Mouse (Mus musculus): ENCODE data around the gene A630023A22Rik. TPM values are rescaled to one million over a fixed set of nuclear protein-coding genes. Genes with fewer than 3 reads are reported as not detected.

The A630023A22Rik gene
- polyA plus RNA-seq, 1 experiment from 2014 or later: not detected

- Histone ChIP-seq H3K4me2 (no peak overlapping the region), H3K9me3 (replicated peaks; ENCODE audit: control insufficient read depth, low read length) (no peaks in the 10 kb centered on the region), H3K36me3 (ENCODE audit: control insufficient read depth, insufficient read depth, low read length) (no peaks in the 10 kb centered on the region), H3K4me1 (ENCODE audit: control insufficient read depth, insufficient read depth, low read length) (no peaks in the 10 kb centered on the region), H3K27me3 (ENCODE audit: control insufficient read depth, insufficient read depth, low read length) (no peaks in the 10 kb centered on the region), H3K27ac (ENCODE audit: low read depth, low read length) (no peak overlapping the region), H3K4me3 (ENCODE audit: low read depth, low read length) (no peak overlapping the region), H3K9ac (ENCODE audit: low read depth, low read length) (no peak overlapping the region)
- no peak for ATAC-seq (replicated peaks; ENCODE audit: insufficient number of reproducible peaks, low FRiP score, low TSS enrichment)
- WGBS (ENCODE audit: insufficient replicate concordance): 77% methylated on average over 8 of the region's 8 CpGs
Measured at GRCm38 (mm10) chr14:34033841-34034610, 68.5 kb downstream of the A630023A22Rik start.

- no peaks in the 10 kb centered on the region for H3K9me3 ChIP-seq (replicated peaks; ENCODE audit: control insufficient read depth, low read length)
- ATAC-seq (replicated peaks; ENCODE audit: insufficient number of reproducible peaks, low FRiP score, low TSS enrichment): no peak
- no peaks in the 10 kb centered on the region for H3K36me3 ChIP-seq (ENCODE audit: control insufficient read depth, insufficient read depth, low read length)
- H3K27me3 ChIP-seq (ENCODE audit: control insufficient read depth, insufficient read depth, low read length): no peaks in the 10 kb centered on the region
- WGBS (ENCODE audit: insufficient replicate concordance): 18% methylated on average over 2 of the region's 2 CpGs
- no peak overlapping the region for H3K9ac ChIP-seq (ENCODE audit: low read depth, low read length)
- H3K27ac ChIP-seq (ENCODE audit: low read depth, low read length): no peak overlapping the region
- H3K4me2 ChIP-seq: no peak overlapping the region
- H3K4me1 ChIP-seq (ENCODE audit: control insufficient read depth, insufficient read depth, low read length): no peaks in the 10 kb centered on the region
- no peak overlapping the region for H3K4me3 ChIP-seq (ENCODE audit: low read depth, low read length)
Measured at GRCm38 (mm10) chr14:34026710-34027109, 75.8 kb downstream of the A630023A22Rik start.

- Histone ChIP-seq H3K4me3 (ENCODE audit: low read depth, low read length) (no peak overlapping the region), H3K27ac (ENCODE audit: low read depth, low read length) (no peak overlapping the region), H3K4me1 (ENCODE audit: control insufficient read depth, insufficient read depth, low read length) (no peaks in the 10 kb centered on the region), H3K9ac (ENCODE audit: low read depth, low read length) (no peak overlapping the region), H3K9me3 (replicated peaks; ENCODE audit: control insufficient read depth, low read length) (no peaks in the 10 kb centered on the region), H3K4me2 (no peak overlapping the region), H3K27me3 (ENCODE audit: control insufficient read depth, insufficient read depth, low read length) (no peaks in the 10 kb centered on the region), H3K36me3 (ENCODE audit: control insufficient read depth, insufficient read depth, low read length) (no peaks in the 10 kb centered on the region)
- no peak for ATAC-seq (replicated peaks; ENCODE audit: insufficient number of reproducible peaks, low FRiP score, low TSS enrichment)
- 89% methylated on average over 2 of the region's 2 CpGs for WGBS (ENCODE audit: insufficient replicate concordance)
Measured at GRCm38 (mm10) chr14:34016938-34017337, 85.6 kb downstream of the A630023A22Rik start.

GRCm38 (mm10) chr14:34016381-34016780, 86.2 kb downstream of the A630023A22Rik start, which contains the start of gene Gm5460:
Gene Gm5460, plus strand, starts transcription at chr14:34016758.
- 76% methylated on average over 4 of the region's 4 CpGs for WGBS (ENCODE audit: insufficient replicate concordance)
- ATAC-seq (replicated peaks; ENCODE audit: insufficient number of reproducible peaks, low FRiP score, low TSS enrichment): no peak
- Histone ChIP-seq H3K9me3 (replicated peaks; ENCODE audit: control insufficient read depth, low read length) (no peaks in the 10 kb centered on the region), H3K36me3 (ENCODE audit: control insufficient read depth, insufficient read depth, low read length) (no peaks in the 10 kb centered on the region), H3K4me3 (ENCODE audit: low read depth, low read length) (no peak within 1 kb of the TSS), H3K4me2 (no peak within 1 kb of the TSS), H3K27ac (ENCODE audit: low read depth, low read length) (no peak within 1 kb of the TSS), H3K9ac (ENCODE audit: low read depth, low read length) (no peak within 1 kb of the TSS), H3K27me3 (ENCODE audit: control insufficient read depth, insufficient read depth, low read length) (no peaks in the 10 kb centered on the region), H3K4me1 (ENCODE audit: control insufficient read depth, insufficient read depth, low read length) (no peaks in the 10 kb centered on the region)

- Histone ChIP-seq H3K4me2 (no peak within 1 kb of the TSS), H3K9me3 (replicated peaks; ENCODE audit: control insufficient read depth, low read length) (no peaks in the 10 kb centered on the region), H3K9ac (ENCODE audit: low read depth, low read length) (no peak within 1 kb of the TSS), H3K36me3 (ENCODE audit: control insufficient read depth, insufficient read depth, low read length) (no peaks in the 10 kb centered on the region), H3K4me1 (ENCODE audit: control insufficient read depth, insufficient read depth, low read length) (no peaks in the 10 kb centered on the region), H3K4me3 (ENCODE audit: low read depth, low read length) (no peak within 1 kb of the TSS), H3K27ac (ENCODE audit: low read depth, low read length) (no peak within 1 kb of the TSS), H3K27me3 (ENCODE audit: control insufficient read depth, insufficient read depth, low read length) (no peaks in the 10 kb centered on the region)
- WGBS (ENCODE audit: insufficient replicate concordance): 74% methylated on average over 3 of the region's 3 CpGs
- ATAC-seq (replicated peaks; ENCODE audit: insufficient number of reproducible peaks, low FRiP score, low TSS enrichment): no peak
Measured at GRCm38 (mm10) chr14:34015063-34015462, 87.5 kb downstream of the A630023A22Rik start, which contains the start of gene Gm30083. Gene Gm30083, minus strand, starts transcription at chr14:34015182.

- 82% methylated on average over 5 of the region's 5 CpGs for WGBS (ENCODE audit: insufficient replicate concordance)
- ATAC-seq (replicated peaks; ENCODE audit: insufficient number of reproducible peaks, low FRiP score, low TSS enrichment): no peak
- Histone ChIP-seq H3K27me3 (ENCODE audit: control insufficient read depth, insufficient read depth, low read length) (no peaks in the 10 kb centered on the region), H3K4me1 (ENCODE audit: control insufficient read depth, insufficient read depth, low read length) (0 out of 2 replicates have a peak, but pooled peaks cover 5% of the 10 kb centered on the region), H3K9ac (ENCODE audit: low read depth, low read length) (no peak overlapping the region), H3K4me2 (no peak overlapping the region), H3K27ac (ENCODE audit: low read depth, low read length) (no peak overlapping the region), H3K9me3 (replicated peaks; ENCODE audit: control insufficient read depth, low read length) (no peaks in the 10 kb centered on the region), H3K36me3 (ENCODE audit: control insufficient read depth, insufficient read depth, low read length) (no peaks in the 10 kb centered on the region), H3K4me3 (ENCODE audit: low read depth, low read length) (no peak overlapping the region)
Measured at GRCm38 (mm10) chr14:34002358-34002757, 100.2 kb downstream of the A630023A22Rik start.

GRCm38 (mm10) chr14:34001445-34001844, 101.1 kb downstream of the A630023A22Rik start:
- H3K9ac ChIP-seq (ENCODE audit: low read depth, low read length): no peak overlapping the region
- H3K4me1 ChIP-seq (ENCODE audit: control insufficient read depth, insufficient read depth, low read length): 0 out of 2 replicates have a peak, but pooled peaks cover 5% of the 10 kb centered on the region
- H3K9me3 ChIP-seq (replicated peaks; ENCODE audit: control insufficient read depth, low read length): no peaks in the 10 kb centered on the region
- no peak for ATAC-seq (replicated peaks; ENCODE audit: insufficient number of reproducible peaks, low FRiP score, low TSS enrichment)
- H3K27me3 ChIP-seq (ENCODE audit: control insufficient read depth, insufficient read depth, low read length): no peaks in the 10 kb centered on the region
- H3K4me2 ChIP-seq: no peak overlapping the region
- H3K27ac ChIP-seq (ENCODE audit: low read depth, low read length): no peak overlapping the region
- H3K36me3 ChIP-seq (ENCODE audit: control insufficient read depth, insufficient read depth, low read length): no peaks in the 10 kb centered on the region
- no peak overlapping the region for H3K4me3 ChIP-seq (ENCODE audit: low read depth, low read length)
